Mouse (Mus musculus) A20 (cell line): ENCODE data around the gene Heatr5b.

Experiments
- DNase-seq: peaks from one replicate; pipeline ENCODE4 v3.0.0-alpha.2; 2011; ENCODE audit warnings: low read depth, low spot score

Gene Heatr5b

DNA sequence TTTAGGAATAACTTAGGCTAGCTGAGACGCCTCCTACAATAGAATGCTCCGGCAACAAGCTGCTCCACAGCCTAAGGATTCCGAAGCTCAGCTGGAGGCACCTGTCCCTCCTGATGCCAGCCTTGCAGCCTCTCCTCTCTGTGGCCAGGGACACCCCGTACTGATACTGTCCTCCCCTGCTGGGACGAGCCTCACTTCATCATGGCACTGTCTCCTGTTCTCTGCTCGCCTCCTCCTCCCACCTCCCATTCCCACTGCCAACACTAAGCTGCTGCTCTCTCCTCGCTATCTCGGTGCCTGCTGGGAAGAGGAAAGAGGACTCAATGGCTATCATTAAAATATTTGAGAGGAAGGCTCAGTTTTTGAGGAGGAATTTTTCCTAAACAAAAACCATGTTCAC, 67.6 kb downstream of the Heatr5b start:
- no peak for DNase-seq

DNA sequence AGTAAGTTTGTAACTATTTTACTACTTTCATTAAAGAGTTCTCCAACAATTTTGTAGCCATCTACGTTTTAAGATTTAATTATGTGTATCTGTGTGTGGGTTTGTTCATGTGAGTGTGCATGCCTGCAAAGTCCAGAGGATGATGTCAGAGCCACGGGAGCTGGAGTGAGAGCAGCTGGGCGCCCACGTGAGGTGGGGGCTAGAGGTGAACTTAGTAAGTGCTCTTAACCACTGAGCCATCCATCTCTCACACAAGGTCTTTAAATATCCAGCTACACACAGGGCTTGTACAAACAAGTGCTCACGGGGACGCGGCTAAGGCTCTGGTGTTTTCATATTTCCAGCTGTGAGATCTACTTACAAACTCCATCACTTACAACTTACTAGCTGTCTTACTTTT, 69.1 kb downstream of the Heatr5b start:
- DNase-seq: no peak

DNA sequence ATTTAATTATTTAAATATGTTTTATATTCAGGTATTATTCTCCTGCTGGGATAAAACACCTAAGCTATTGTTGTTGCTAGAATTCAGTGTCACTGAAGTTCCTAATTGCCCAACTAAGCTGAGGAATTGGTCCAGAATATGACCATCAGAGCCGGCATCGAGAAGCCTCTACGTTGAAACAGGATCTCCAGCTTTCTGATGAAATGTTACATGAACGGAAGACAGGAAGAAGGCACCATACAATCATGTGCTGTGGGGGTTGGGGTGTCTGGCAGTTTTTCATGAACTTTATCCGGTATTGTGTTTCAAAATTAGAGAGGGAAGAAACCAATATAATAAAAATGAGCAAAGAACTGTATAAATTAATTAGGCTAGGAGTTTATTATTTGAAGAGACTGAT, 71.9 kb downstream of the Heatr5b start:
- no peak for DNase-seq

DNA sequence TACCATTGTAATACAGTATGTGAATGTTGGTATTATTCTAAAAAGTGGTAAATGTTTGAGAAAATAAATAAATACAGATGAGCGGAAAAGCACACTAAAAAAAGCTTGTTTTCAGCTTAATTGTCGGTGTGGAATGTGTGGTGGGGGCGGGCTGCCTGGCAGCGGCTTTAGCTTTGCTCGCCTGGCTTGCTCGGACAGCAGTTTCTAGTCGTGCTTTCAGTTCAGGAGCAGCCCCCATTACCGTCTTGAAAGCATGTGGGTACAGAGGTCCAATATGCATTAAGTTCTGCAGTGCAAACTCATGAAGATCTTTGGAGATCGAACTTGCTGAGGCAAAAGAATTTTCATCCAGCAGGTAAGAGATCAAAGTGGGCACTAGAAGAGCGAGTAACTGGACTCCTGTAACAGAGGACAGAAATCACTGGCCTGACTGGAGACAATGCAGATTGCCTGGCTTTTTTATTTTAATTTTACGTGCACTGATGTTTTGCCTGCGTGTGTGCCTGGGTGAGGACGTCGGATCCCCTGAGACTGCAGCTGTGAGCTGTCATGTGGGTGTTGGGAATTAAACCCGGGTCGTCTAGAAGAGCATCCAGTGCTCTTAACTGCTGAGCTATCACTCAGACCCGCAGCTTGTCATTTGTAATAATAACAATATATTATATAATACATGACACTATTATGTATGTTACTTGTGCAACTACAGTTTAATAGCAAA, 82.1 kb downstream of the Heatr5b start:
- no peak for DNase-seq

- DNase-seq: no peak
Measured at GRCm38 (mm10) chr17:78752064-78752463, 83.1 kb downstream of the Heatr5b start.

- no peak for DNase-seq
Measured at GRCm38 (mm10) chr17:78748440-78748839, 86.7 kb downstream of the Heatr5b start.

DNA sequence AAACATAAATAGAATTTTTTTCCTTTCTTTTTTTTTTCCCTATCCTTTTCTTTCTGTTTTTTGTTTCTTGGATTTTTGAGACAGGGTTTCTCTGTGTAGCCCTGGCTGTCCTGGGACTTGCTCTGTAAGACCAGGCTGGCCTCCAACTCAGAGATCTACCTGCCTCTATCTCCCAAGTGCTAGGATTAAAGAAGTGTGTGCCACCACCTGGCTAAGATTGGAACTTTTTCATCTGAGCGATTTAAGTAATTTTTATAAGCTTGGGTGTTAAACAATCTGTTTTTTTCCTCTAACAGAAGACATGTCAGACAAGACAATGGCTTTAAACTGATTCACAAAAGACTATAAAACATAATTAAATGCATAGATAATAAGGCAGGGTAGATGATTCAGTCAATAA, 96.7 kb downstream of the Heatr5b start:
- peak; percentile 45 for DNase-seq

- no peak for DNase-seq
Measured at GRCm38 (mm10) chr17:78737771-78738170, 97.4 kb downstream of the Heatr5b start.

DNA sequence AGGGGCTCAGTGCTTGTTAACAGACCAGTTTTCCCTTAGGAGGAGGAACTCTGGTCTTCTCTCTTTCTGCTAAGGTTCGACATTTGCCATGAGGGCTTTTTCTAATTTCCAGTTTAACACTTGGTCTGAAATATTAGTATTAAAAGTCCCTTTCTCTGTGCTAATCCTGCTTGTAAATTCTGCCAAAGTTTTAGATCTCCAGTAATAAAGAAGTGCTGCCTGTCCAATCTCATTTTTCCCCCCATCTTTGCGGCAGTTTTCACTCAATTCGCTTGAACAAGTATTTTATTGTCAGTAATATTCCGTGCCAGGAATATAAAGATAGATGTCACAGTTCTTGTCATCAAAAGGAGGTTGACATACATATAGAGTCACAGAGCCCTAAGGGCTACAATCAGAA, 98.1 kb downstream of the Heatr5b start, which contains the start of gene Strn:
Strn (minus strand) TSS at position 101 of the 400 bp plus-strand sequence.
- no peak for DNase-seq

GRCm38 (mm10) chr17:78736473-78736988, 98.6 kb downstream of the Heatr5b start:
- peak; percentile 100 for DNase-seq

DNA sequence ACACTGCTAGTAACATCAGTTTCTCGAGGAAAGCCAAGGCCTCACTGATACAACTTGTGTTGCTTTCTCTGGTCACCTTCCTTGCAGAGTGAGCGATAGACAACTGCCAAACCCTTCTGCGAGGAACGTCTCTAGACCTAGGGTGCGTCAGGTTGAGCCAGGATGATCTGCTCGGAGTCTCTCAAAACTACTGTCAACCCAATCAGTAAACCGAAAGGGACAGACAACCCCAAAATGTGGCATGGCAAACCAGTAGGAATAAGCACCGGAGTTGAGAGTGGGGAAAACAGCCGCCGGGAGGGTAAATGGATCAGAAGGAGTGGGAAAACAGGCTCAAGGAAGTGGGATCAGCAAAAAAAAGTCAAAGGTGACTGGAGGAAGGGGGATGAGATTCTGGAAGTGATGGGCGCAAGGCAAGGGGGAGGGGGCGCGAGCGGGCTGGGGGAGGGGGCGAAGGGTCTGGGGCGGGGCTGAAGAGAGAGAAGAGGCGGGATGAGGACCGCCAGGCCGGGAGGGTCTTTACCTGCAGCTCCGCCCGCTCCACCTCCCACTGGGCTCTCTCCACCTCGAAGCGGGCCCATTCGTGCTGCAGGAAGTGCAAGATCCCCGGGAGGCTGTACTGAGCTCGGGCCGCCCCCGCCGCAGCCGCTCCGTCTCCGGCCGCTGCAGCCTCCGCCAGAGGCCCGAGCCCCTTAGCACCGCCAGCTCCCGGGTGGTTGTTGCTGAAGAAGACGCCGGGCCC, 99.3 kb downstream of the Heatr5b start:
- DNase-seq: peak; percentile 48

DNA sequence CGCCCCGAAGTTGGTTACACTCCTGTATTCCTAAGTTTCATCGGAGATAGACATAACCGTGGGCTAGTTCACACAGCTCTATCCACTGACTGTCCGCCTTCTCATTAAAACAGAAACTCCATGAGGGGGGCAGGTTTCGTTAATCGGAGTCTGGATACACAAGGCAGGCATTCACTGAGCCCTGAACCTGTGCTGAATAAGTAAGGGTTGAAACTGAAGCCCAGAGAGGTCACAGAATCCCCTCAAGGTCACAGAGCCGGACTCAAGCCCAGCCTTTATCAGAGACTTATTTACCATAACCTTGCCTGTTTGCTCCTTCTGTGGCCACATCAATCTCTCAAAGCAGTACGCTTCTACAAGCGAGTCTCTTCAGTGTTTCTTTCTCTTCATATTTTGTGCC, 100.4 kb downstream of the Heatr5b start:
- no peak for DNase-seq

GRCm38 (mm10) chr17:78732056-78732455, 103.1 kb downstream of the Heatr5b start:
- DNase-seq: no peak

GRCm38 (mm10) chr17:78726746-78727449, 108.3 kb downstream of the Heatr5b start:
- no peak for DNase-seq

- no peak for DNase-seq
Measured at GRCm38 (mm10) chr17:78724461-78725055, 110.6 kb downstream of the Heatr5b start.

GRCm38 (mm10) chr17:78721690-78722089, 113.5 kb downstream of the Heatr5b start:
- no peak for DNase-seq

DNA sequence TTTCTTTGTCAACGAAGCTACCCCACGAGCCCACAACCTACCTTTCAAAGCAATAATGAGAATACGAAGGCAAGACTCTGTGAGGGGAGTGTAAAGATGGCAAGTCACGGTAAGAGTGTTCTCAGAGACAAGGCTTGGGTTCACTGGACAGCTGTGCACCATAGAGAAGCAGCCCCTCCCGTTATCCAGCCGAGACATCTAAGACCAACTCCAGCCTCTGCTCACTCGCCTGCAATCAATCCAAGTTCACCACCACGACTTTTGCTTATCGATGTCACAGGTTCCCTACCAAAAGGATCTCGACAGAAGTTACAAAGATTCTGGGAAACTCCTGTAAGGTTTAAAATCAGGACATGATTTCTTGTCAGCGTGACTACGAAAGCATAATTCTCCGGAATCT, 116.1 kb downstream of the Heatr5b start:
- no peak for DNase-seq

GRCm38 (mm10) chr17:78710258-78710657, 124.9 kb downstream of the Heatr5b start:
- no peak for DNase-seq

GRCm38 (mm10) chr17:78708422-78708821, 126.7 kb downstream of the Heatr5b start:
- no peak for DNase-seq

- no peak for DNase-seq
Measured at GRCm38 (mm10) chr17:78702988-78703387, 132.2 kb downstream of the Heatr5b start.
